Mouse (Mus musculus) monocyte, adult 5-6 weeks (primary cell): ENCODE results near the gene Usp37. TPM values are rescaled to one million over a fixed set of nuclear protein-coding genes. Genes with fewer than 3 reads are reported as not detected.
A peak's percentile ranks its signal among the peaks of the same experiment; 100 is the strongest.
"Not testable (repeated sequence)": the region's sequence is repeated elsewhere in the genome, so short reads cannot be mapped to it uniquely, and the experiment has no call there.

Source experiments
- ATAC-seq: fragments of 153-309, 156-312 bp; replicated peaks from 2 replicates; pipeline ENCODE4 v1.8.0; 2017; ENCODE audit warnings: mild to moderate bottlenecking; ENCODE audit not compliant: low TSS enrichment, insufficient number of reproducible peaks, severe bottlenecking, poor library complexity, low FRiP score
- total RNA-seq: library from RNA; stranded (forward); fragments of 200-1000, 200-491, 200-594 nt; gene quantifications from 3 replicates; pipeline ENCODE4 v1.2.3, GENCODE M21; 2017

Usp37 gene
- 19.4 to 49.5 TPM (median 24.4 TPM) in 3 replicates for total RNA-seq

- no peak for ATAC-seq
Observed at GRCm38 (mm10) chr1:74544184-74544583, at the start of gene Usp37. Usp37 (minus strand) TSS chr1:74544284.

- ATAC-seq: peak; percentile 98
Observed at GRCm38 (mm10) chr1:74587773-74588445, 43.8 kb upstream of the Usp37 start, which contains the start of the genes Zfp142 and Bcs1l. Zfp142 (minus strand) TSS chr1:74588246. Bcs1l (plus strand) TSS chr1:74588289.

- no peak; the same call in 1 of the 2 replicates for ATAC-seq
Observed at GRCm38 (mm10) chr1:74587233-74587772, 43.2 kb upstream of the Usp37 start.

- no peak for ATAC-seq
Observed at GRCm38 (mm10) chr1:74584616-74585398, 40.7 kb upstream of the Usp37 start.

- no peak for ATAC-seq
Observed at GRCm38 (mm10) chr1:74582621-74583020, 38.5 kb upstream of the Usp37 start.

- ATAC-seq: no peak
Observed at GRCm38 (mm10) chr1:74569739-74570719, 25.9 kb upstream of the Usp37 start.

GRCm38 (mm10) chr1:74565834-74566233 is 21.8 kb upstream of the Usp37 start:
- ATAC-seq: no peak

GRCm38 (mm10) chr1:74559061-74559460 is 15.0 kb upstream of the Usp37 start:
- ATAC-seq: peak; percentile 56

GRCm38 (mm10) chr1:74542451-74542961 is 1.6 kb downstream of the Usp37 start, which contains the start of gene Plcd4:
Plcd4 (plus strand) TSS chr1:74542888.
- no peak for ATAC-seq

- no peak for ATAC-seq
Observed at GRCm38 (mm10) chr1:74538650-74539049, 5.4 kb downstream of the Usp37 start.

- no peak for ATAC-seq
Observed at GRCm38 (mm10) chr1:74528589-74528988, 15.5 kb downstream of the Usp37 start.

- no peak for ATAC-seq
Observed at GRCm38 (mm10) chr1:74524746-74525145, 19.3 kb downstream of the Usp37 start.

- no peak for ATAC-seq
Observed at GRCm38 (mm10) chr1:74519875-74520274, 24.2 kb downstream of the Usp37 start.

- ATAC-seq: not testable (repeated sequence)
Observed at GRCm38 (mm10) chr1:74512999-74513398, 31.1 kb downstream of the Usp37 start.

GRCm38 (mm10) chr1:74511306-74511705 is 32.8 kb downstream of the Usp37 start:
- no peak for ATAC-seq

- no peak for ATAC-seq
Observed at GRCm38 (mm10) chr1:74507780-74508179, 36.3 kb downstream of the Usp37 start.

GRCm38 (mm10) chr1:74506471-74506881 is 37.6 kb downstream of the Usp37 start:
- ATAC-seq: no peak

GRCm38 (mm10) chr1:74505721-74506464 is 38.2 kb downstream of the Usp37 start, which contains the start of gene Cnot9:
Cnot9 (plus strand) TSS chr1:74506058.
- ATAC-seq: peak; percentile 95
